16 mouse cellular contexts compared by ENCODE assay signal in genomic region chr12:5975926-5976325, GRCm38 (mm10).
DNase-seq lines count a peak whose midpoint lies in the region.
"Had no signal": no experiment of that assay in that cellular context is flagged by ENCODE, and none has a peak within 500 bp of the region (broad histone marks: within the 10 kb centered on the region; RNA-seq: fewer than 3 reads in every experiment).

No protein-coding gene starts in this region.

- peak; percentile 0 for DNase-seq in 3134 (ENCODE audit: extremely low read depth, insufficient read length, low spot score)
- peak; percentile 82 for DNase-seq in adrenal gland, adult 2 months
- DNase-seq in adrenal gland, postnatal 14 days = peak; percentile 55
- DNase-seq in heart, adult 11 months = no peak
- no peak for DNase-seq in spleen, adult 12 weeks (ENCODE audit: low spot score)
- DNase-seq in cerebellum, adult 9-10 months = no peak
- DNase-seq: cerebellum, adult 18-20 months; cerebellum, postnatal 10 days; cerebellum, postnatal 36 days; embryo, embryonic 11 days; gastrocnemius, postnatal 10 days; gastrocnemius, postnatal 36 days; heart, postnatal 10 days; heart, postnatal 36 days; kidney, adult 11 months; kidney, adult 8-10 months had no signal

Comparison
In these comparisons a context has a peak if more than half of its experiments do, and no peak if none do; other contexts are left out.
1. DNase-seq: peak in 3134 (single experiment), adrenal gland, adult 2 months (single experiment) and adrenal gland, postnatal 14 days (single experiment); none in heart, adult 11 months (single experiment), spleen, adult 12 weeks (single experiment) and cerebellum, adult 9-10 months (single experiment).